Mouse (Mus musculus) liver, embryonic 14.5 days (tissue): ENCODE results near the gene Dnajc19.

Experiments used
- CTCF ChIP-seq: IDR thresholded peaks from 2 replicates; pipeline ENCODE4 v1.5.1; 2016; ENCODE audit warnings: antibody characterized with exemption, low read depth, control low read depth
- EP300 ChIP-seq: IDR thresholded peaks from 2 replicates; pipeline ENCODE4 v1.6.1; 2016; ENCODE audit warnings: antibody characterized with exemption, low read depth

DNA sequence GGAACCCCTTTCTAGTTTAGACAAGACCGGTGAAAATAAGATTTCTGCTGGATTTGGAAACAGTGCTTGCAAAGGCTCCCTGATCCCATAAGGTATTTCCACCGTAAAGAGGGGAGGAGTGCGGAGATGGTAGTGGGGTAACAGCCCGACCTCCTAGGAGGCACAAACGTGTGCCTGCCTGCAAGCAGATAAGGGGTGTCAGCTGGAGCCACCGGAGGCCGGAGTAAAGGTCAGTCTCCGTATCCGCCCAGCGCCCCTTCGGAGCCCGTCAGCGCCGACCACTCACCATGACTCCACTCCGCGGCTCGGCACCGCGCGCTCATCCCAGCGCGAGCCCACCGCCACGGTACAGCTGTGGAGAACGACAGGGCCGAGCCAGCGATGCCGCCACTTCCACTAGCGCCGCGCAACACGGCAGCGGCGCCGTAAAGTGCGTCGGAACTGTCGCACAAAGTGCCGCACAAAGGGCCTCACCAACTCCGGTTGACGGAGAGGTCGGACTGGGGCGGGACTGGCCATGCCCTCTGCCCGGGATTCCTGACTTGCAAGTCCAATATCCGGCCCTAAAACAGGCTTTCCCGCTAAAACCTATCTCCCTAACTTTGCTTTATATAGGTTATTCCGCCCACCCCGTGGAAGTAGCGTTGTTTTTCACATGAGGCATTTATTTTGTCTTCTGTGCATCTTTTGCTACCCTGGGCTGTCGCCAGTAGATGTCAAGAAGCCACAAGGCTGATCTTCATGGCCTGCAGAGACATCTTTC, at the start of gene Dnajc19:
- TF ChIP-seq CTCF (0 out of 2 replicates have a peak, but pooled peaks have one; percentile 5), EP300 (no peak; the same call in 1 of the 2 replicates)
